Mouse (Mus musculus): ENCODE measurements around the gene Acap3. TPM values are rescaled to one million over a fixed set of nuclear protein-coding genes. Genes with fewer than 3 reads are reported as not detected.

The Acap3 gene
- 47.6 and 51.6 TPM in 2 replicates for polyA plus RNA-seq (2012; rRNA removed)

DNA sequence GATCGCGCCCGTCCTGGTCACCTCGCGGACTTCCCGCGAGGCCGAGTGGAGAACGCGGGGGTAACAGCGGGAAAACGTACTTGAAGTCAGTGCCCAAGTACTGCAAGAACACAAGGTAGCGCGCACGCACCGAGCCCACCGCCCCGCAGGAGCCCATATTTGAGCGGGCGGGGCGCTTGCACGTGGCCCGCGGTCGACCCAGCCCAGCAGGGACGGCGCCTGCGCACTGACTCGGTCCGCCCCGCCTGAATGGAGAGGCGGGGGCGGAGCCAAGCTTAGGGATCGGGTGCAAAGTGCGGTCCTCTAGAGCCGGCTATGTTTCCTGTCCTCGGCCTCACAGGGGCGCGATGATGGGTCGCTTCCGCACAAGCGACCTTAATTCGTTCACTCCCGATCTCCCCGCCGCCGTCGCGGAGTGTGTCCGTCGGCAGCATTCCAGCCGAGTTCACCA is at the start of gene Acap3, which contains the start of gene Pusl1:
Gene Acap3 (plus strand): TSS at position 272 of the 451 bp plus-strand sequence.
Gene Pusl1 (minus strand): TSS at position 231 of the 451 bp plus-strand sequence.

DNA sequence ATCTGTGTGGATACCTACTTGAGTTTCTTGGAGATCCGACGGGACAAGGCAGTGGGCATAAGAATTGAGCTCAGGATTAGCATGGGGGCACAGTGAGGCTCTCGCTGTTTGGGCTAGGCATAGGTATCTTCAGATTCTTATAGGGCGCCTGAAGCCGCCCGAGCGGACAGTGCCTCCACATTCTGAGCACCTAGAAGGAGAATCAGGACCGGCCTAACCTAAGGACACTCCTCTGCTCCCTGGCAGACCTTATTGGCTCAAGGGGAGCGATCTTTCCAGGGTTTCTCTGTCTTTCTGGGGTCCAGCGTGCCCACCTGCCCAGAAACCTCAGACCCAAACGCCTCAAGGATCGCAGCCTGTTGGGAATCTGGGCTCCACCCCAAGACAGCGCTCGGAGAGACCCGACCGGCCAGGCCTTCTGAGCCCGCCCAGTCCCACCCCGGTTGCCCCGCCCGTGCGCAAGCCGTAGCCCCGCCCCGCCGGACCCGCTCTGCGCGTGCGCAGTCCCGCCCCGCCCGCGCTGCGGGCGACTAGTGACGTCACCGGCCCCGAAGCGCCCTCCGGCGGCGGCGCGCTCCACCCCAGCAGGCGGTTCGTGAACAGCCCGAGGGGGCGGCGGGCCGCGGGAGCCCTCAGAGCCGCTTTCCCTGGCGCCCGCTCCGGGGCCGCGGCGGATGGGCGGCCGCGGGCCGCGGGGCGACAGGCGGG is 44.6 kb upstream of the Acap3 start, which contains the start of gene Dvl1:
Gene Dvl1 (plus strand): TSS at position 532 of the 708 bp plus-strand sequence.

DNA sequence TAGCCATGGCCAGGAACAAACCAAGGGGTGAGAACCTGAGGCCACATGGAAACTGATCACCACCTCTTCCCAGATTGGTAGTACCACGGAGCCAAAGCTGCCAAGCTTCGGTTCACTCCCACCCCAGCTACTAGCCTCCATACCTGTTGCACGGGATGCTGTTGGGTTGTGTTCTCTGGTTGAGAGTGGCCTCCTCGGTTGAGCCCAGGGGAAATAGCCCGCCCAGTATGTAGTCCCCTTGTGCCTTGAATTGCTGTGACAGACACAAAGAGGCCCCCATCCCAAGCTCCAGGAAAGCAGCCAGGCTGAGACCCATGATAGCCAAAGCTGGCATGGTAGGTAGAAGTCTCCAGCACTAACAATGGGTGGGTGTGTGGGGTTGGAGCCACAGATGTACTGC is 28.6 kb upstream of the Acap3 start, which contains the start of gene Tas1r3:
Gene Tas1r3 (minus strand): TSS at position 362 of the 400 bp plus-strand sequence.

DNA sequence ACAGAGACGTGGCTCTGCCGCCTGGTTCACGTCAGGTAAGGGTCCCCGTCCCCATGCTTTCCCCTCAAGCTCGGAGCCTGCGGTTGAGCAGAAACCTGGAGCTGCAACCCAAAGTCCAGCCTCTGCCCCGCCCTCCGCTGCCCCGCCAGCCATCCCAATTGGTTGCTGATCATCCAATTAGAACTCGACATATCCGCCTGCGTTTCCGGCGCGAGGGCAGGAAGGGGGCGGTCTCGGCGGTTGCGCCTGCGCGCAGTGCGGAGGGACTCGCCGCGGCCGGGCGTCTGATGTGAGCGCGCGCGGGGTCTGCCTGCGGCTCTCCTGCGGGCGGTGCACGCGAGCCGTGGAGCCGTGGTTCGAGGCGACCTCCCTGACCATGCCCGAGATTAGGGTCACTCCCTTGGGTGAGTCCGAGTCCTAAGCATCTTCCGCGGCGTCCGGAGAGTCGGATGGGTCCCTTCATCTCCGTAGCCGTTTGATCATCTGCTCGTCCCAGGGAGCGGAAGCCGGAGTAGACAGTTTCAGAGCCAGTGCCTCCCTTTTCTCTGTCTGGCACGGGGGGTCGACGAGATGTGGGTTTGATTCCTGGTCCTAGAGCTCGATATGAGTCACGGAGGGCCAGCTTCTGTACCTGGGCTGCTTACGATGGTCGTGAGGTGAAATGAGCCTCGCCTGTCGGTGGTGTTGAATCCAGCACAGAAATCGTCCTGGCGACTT is 22.1 kb upstream of the Acap3 start, which contains the start of the genes Cptp and Ints11:
Gene Cptp (minus strand): TSS at position 124 of the 717 bp plus-strand sequence.
Gene Ints11 (plus strand): TSS at position 230 of the 717 bp plus-strand sequence.

DNA sequence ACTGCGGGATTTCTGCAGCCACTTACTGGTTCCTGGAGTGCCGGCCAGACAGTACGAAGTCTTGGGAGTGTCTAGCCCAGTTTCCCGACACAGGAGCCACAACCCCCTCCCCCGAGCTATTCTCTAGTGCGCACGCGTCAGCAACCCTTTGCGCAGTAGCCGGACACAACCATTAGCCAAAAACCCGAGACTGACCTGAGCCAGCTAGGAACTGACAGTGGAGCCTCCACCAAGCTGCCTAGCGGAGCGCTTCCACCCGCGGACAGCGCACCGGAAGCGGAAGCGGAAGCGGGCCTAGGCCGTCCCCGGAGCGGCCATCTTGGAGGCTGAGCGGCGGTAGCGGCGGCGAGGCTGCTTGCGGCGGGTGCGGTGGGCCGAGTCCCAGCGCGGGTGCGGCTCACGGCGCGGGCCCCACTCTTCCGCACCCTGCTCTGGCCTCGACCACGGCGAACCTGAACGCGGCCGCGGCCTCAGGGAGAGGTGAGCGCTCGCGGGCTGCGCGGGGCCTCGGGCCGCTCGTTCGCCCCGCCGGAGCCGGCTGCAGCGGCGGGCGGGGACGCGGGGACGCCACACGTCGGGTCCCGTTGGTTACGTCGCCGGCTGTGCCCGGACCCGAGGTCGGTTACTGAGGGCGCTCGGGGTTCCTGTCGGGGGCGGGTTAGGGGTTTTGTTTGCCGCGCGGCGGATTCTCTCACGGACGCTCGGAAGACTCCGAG is 52.1 kb downstream of the Acap3 start, which contains the start of gene Ube2j2:
Gene Ube2j2 (plus strand): TSS at position 298 of the 716 bp plus-strand sequence.

Other genes with a start within 250 kb of the Acap3 start
- not detected in 2 replicates for gene Gm10563, start 246.4 kb upstream of the Acap3 start, polyA plus RNA-seq (2012; rRNA removed)
- 270 and 504 TPM in 2 replicates for gene Mmp23, start 238.4 kb upstream of the Acap3 start, polyA plus RNA-seq (2012; rRNA removed)
- gene Mib2, start 222.6 kb upstream of the Acap3 start, polyA plus RNA-seq (2012; rRNA removed) = 183 and 185 TPM in 2 replicates
- 119 and 120 TPM in 2 replicates for gene Fndc10, start 197.5 kb upstream of the Acap3 start, polyA plus RNA-seq (2012; rRNA removed)
- 155 and 186 TPM in 2 replicates for gene Ssu72, start 187.0 kb upstream of the Acap3 start, polyA plus RNA-seq (2012; rRNA removed)
- gene Tmem240, start 157.0 kb upstream of the Acap3 start, polyA plus RNA-seq (2012; rRNA removed) = 4.8 and 6.1 TPM in 2 replicates
- gene Atad3a, start 130.7 kb upstream of the Acap3 start, polyA plus RNA-seq (2012; rRNA removed) = 164 and 228 TPM in 2 replicates
- 38.0 and 45.5 TPM in 2 replicates for gene Vwa1, start 117.1 kb upstream of the Acap3 start, polyA plus RNA-seq (2012; rRNA removed)
- gene Tmem88b, start 105.9 kb upstream of the Acap3 start, polyA plus RNA-seq (2012; rRNA removed) = 0.81 and 0.84 TPM in 2 replicates
- 7.0 and 7.3 TPM in 2 replicates for gene Ankrd65, start 101.4 kb upstream of the Acap3 start, polyA plus RNA-seq (2012; rRNA removed)
- 47.9 and 50.3 TPM in 2 replicates for gene Mrpl20, start 88.9 kb upstream of the Acap3 start, polyA plus RNA-seq (2012; rRNA removed)
- gene Ccnl2, start 79.3 kb upstream of the Acap3 start, polyA plus RNA-seq (2012; rRNA removed) = 79.1 and 80.1 TPM in 2 replicates
- gene Aurkaip1, start 60.5 kb upstream of the Acap3 start, polyA plus RNA-seq (2012; rRNA removed) = 206 and 229 TPM in 2 replicates
- gene Mxra8, start 52.1 kb upstream of the Acap3 start, polyA plus RNA-seq (2012; rRNA removed) = 550 and 561 TPM in 2 replicates
- gene Dvl1, start 44.4 kb upstream of the Acap3 start, polyA plus RNA-seq (2012; rRNA removed) = 237 and 243 TPM in 2 replicates
- gene Tas1r3, start 28.5 kb upstream of the Acap3 start, polyA plus RNA-seq (2012; rRNA removed) = 1.3 and 1.4 TPM in 2 replicates
- gene Cptp, start 22.4 kb upstream of the Acap3 start, polyA plus RNA-seq (2012; rRNA removed) = 43.1 and 47.1 TPM in 2 replicates
- 49.6 and 63.3 TPM in 2 replicates for gene Ints11, start 22.3 kb upstream of the Acap3 start, polyA plus RNA-seq (2012; rRNA removed)
- 142 and 148 TPM in 2 replicates for gene Pusl1, start within 50 bp of the Acap3 start, polyA plus RNA-seq (2012; rRNA removed)
- 132 and 145 TPM in 2 replicates for gene Ube2j2, start 52.0 kb downstream of the Acap3 start, polyA plus RNA-seq (2012; rRNA removed)
- gene C1qtnf12, start 70.5 kb downstream of the Acap3 start, polyA plus RNA-seq (2012; rRNA removed) = 68.8 and 73.0 TPM in 2 replicates
- gene B3galt6, start 100.8 kb downstream of the Acap3 start, polyA plus RNA-seq (2012; rRNA removed) = 24.3 and 26.5 TPM in 2 replicates
- 48.7 and 65.1 TPM in 2 replicates for gene Sdf4, start 101.0 kb downstream of the Acap3 start, polyA plus RNA-seq (2012; rRNA removed)
- gene Tnfrsf4, start 122.0 kb downstream of the Acap3 start, polyA plus RNA-seq (2012; rRNA removed) = 3.9 and 6.8 TPM in 2 replicates
- gene Tnfrsf18, start 134.3 kb downstream of the Acap3 start, polyA plus RNA-seq (2012; rRNA removed) = 1.3 and 2.4 TPM in 2 replicates
- 12.9 and 21.0 TPM in 2 replicates for gene Ttll10, start 167.6 kb downstream of the Acap3 start, polyA plus RNA-seq (2012; rRNA removed)
- gene 9430015G10Rik, start 218.2 kb downstream of the Acap3 start, polyA plus RNA-seq (2012; rRNA removed) = 41.1 and 43.5 TPM in 2 replicates
- 2.4 and 3.2 TPM in 2 replicates for gene Rnf223, start 238.7 kb downstream of the Acap3 start, polyA plus RNA-seq (2012; rRNA removed)

Data from ovary, adult 2 months (tissue).